30 mouse cellular contexts compared by ENCODE assay signal in genomic region chr6:138956461-138957072, GRCm38 (mm10).
DNase-seq lines count a peak whose midpoint lies in the region; ATAC-seq and TF ChIP-seq lines count a peak whose summit lies in the region.
"Had no signal": no experiment of that assay in that cellular context is flagged by ENCODE, and none has a peak within 500 bp of the region (broad histone marks: within the 10 kb centered on the region; RNA-seq: fewer than 3 reads in every experiment).

No protein-coding gene starts in this region.

- TF ChIP-seq CTCF in midbrain, postnatal 0 days (IDR thresholded peaks at IDR 0.05), result no peak

- no peaks in the 10 kb centered on the region for H3K27me3 ChIP-seq in midbrain, postnatal 0 days (ENCODE audit: insufficient read depth, low read length)
- no peaks in the 10 kb centered on the region for H3K27me3 ChIP-seq in midbrain, embryonic 10.5 days (ENCODE audit: low read depth, poor library complexity, severe bottlenecking)
- H3K27me3 ChIP-seq: CH12.LX; forebrain, embryonic 12.5 days; forebrain, embryonic 15.5 days; heart, embryonic 12.5 days; heart, embryonic 15.5 days; hindbrain, embryonic 13.5 days; Patski had no signal

- H3K27ac ChIP-seq in midbrain, postnatal 0 days (ENCODE audit: low read depth, low read length), result no peak overlapping the region
- H3K27ac ChIP-seq in midbrain, embryonic 10.5 days (replicated peaks), result no peak overlapping the region
- H3K27ac ChIP-seq: forebrain, embryonic 12.5 days; forebrain, embryonic 15.5 days; heart, embryonic 15.5 days; hindbrain, embryonic 10.5 days; hindbrain, embryonic 13.5 days had no signal

- no peak overlapping the region for H3K9ac ChIP-seq in midbrain, postnatal 0 days (replicated peaks; ENCODE audit: low read length, poor library complexity, severe bottlenecking)
- H3K9ac ChIP-seq: forebrain, embryonic 12.5 days; forebrain, embryonic 15.5 days; heart, embryonic 12.5 days; heart, embryonic 15.5 days; hindbrain, embryonic 13.5 days had no signal

- no peak overlapping the region for H3K4me2 ChIP-seq in midbrain, postnatal 0 days (ENCODE audit: low read depth, low read length, poor library complexity, severe bottlenecking)
- H3K4me2 ChIP-seq: forebrain, embryonic 12.5 days; forebrain, embryonic 15.5 days; heart, embryonic 12.5 days; heart, embryonic 15.5 days; hindbrain, embryonic 13.5 days had no signal

- H3K36me3 ChIP-seq in midbrain, postnatal 0 days (ENCODE audit: insufficient read depth, low read length), result no peaks in the 10 kb centered on the region
- no peaks in the 10 kb centered on the region for H3K36me3 ChIP-seq in midbrain, embryonic 10.5 days
- H3K36me3 ChIP-seq: forebrain, embryonic 12.5 days; forebrain, embryonic 15.5 days; G1E; heart, embryonic 12.5 days; heart, embryonic 15.5 days; hindbrain, embryonic 10.5 days; hindbrain, embryonic 13.5 days had no signal

- no peak overlapping the region for H3K4me3 ChIP-seq in midbrain, postnatal 0 days (ENCODE audit: low read depth, low read length)
- H3K4me3 ChIP-seq in midbrain, embryonic 10.5 days, result no peak overlapping the region
- H3K4me3 ChIP-seq: forebrain, embryonic 12.5 days; forebrain, embryonic 15.5 days; heart, embryonic 12.5 days; heart, embryonic 15.5 days; hindbrain, embryonic 10.5 days; hindbrain, embryonic 13.5 days had no signal

- ATAC-seq in erythroid progenitor cell, adult 5-6 weeks (replicated peaks; ENCODE audit: low FRiP score, poor library complexity, severe bottlenecking), result peak; percentile 52
- ATAC-seq in megakaryocyte-erythroid progenitor cell, adult 5-6 weeks (replicated peaks; ENCODE audit: low FRiP score, low TSS enrichment, poor library complexity, severe bottlenecking), result peak; percentile 78
- ATAC-seq in midbrain, postnatal 0 days (ENCODE audit: low FRiP score), result no peak
- ATAC-seq: forebrain, embryonic 15.5 days; hindbrain, embryonic 16.5 days; inflammation-experienced regulatory T-cells, adult 6 months; intestine, embryonic 16.5 days; Patski had no signal

- no peaks in the 10 kb centered on the region for H3K9me3 ChIP-seq in midbrain, postnatal 0 days (ENCODE audit: low read length)
- no peaks in the 10 kb centered on the region for H3K9me3 ChIP-seq in midbrain, embryonic 10.5 days (replicated peaks)
- H3K9me3 ChIP-seq: forebrain, embryonic 12.5 days; forebrain, embryonic 15.5 days; heart, embryonic 15.5 days; hindbrain, embryonic 10.5 days; hindbrain, embryonic 13.5 days had no signal

- peak; percentile 1 for DNase-seq in 416B (ENCODE audit: low read depth)
- DNase-seq in MN1 (ENCODE audit: low spot score), result peak; percentile 11
- DNase-seq in heart, adult 9 months (ENCODE audit: low spot score in 2 of 2), result no peak
- no peak for DNase-seq in midbrain, postnatal 0 days (ENCODE audit: low spot score)
- DNase-seq in midbrain, embryonic 10.5 days (ENCODE audit: low spot score), result no peak
- DNase-seq: adrenal gland, adult 2 months; adrenal gland, postnatal 14 days; B cell, adult 2 months; cerebellum, adult 11-12 months; cerebellum, adult 8-10 months; cerebellum, postnatal 10 days; cerebellum, postnatal 36 days; gastrocnemius, postnatal 14 days; heart, adult 11 months; heart, postnatal 10 days; heart, postnatal 36 days had no signal

- no peaks in the 10 kb centered on the region for H3K4me1 ChIP-seq in midbrain, postnatal 0 days (ENCODE audit: insufficient read depth, low read length)
- H3K4me1 ChIP-seq in midbrain, embryonic 10.5 days, result no peaks in the 10 kb centered on the region
- H3K4me1 ChIP-seq: forebrain, embryonic 12.5 days; forebrain, embryonic 15.5 days; heart, embryonic 12.5 days; heart, embryonic 15.5 days; hindbrain, embryonic 10.5 days; hindbrain, embryonic 13.5 days had no signal

- WGBS in midbrain, postnatal 0 days, result 98% methylated on average over 3 of the region's 3 CpGs
- 95% methylated on average over 3 of the region's 3 CpGs for WGBS in midbrain, embryonic 10.5 days

Comparison
In these comparisons a context has a peak if more than half of its experiments do, and no peak if none do; other contexts are left out.
1. DNase-seq: peak in 416B (single experiment) and MN1 (single experiment); none in heart, adult 9 months (0 of 2), midbrain, postnatal 0 days (single experiment) and midbrain, embryonic 10.5 days (single experiment).